Mouse (Mus musculus) heart, embryonic 10.5 days (tissue): ENCODE measurements around the gene Hacd4. TPM values are rescaled to one million over a fixed set of nuclear protein-coding genes. Genes with fewer than 3 reads are reported as not detected.
A peak's percentile ranks its signal among the peaks of the same experiment; 100 is the strongest.

Experiments used
- DNase-seq: peaks from one replicate; pipeline ENCODE4 v3.0.0-alpha.2; 2017; ENCODE audit warnings: low spot score
- H3K27ac ChIP-seq: fragments of 300-500 bp; sonication (generic); 2 replicates; pipeline ENCODE4 v1.5.1; 2016; ENCODE audit warnings: mild to moderate bottlenecking
- H3K27me3 ChIP-seq: fragments of 300-500 bp; sonication (generic); 2 replicates; pipeline ENCODE4 v1.6.1; 2016; ENCODE audit warnings: mild to moderate bottlenecking; ENCODE audit not compliant: poor library complexity, insufficient read depth, severe bottlenecking
- H3K36me3 ChIP-seq: fragments of 300-500 bp; sonication (generic); 2 replicates; pipeline ENCODE4 v1.6.1; 2016; ENCODE audit warnings: mild to moderate bottlenecking, moderate library complexity
- H3K4me1 ChIP-seq: fragments of 300-500 bp; sonication (generic); 2 replicates; pipeline ENCODE4 v1.6.1; 2016; ENCODE audit warnings: mild to moderate bottlenecking
- H3K4me3 ChIP-seq: fragments of 300-500 bp; sonication (generic); 2 replicates; pipeline ENCODE4 v1.5.1; 2016; ENCODE audit warnings: mild to moderate bottlenecking, moderate library complexity
- H3K9me3 ChIP-seq: fragments of 300-500 bp; sonication (generic); 2 replicates; pipeline ENCODE4 v1.6.1; 2016; ENCODE audit warnings: mild to moderate bottlenecking, moderate library complexity
- WGBS: fragments of 180-500 bp; shearing (Covaris S2); methylation state at CpG from one replicate; pipeline ENCODE4 v1.1.7; 2016; 5-methylcytosine and 5-hydroxymethylcytosine counted together
- polyA plus RNA-seq: library from polyadenylated mRNA; unstranded; fragments of >200 nt; fragmentation: Nextera tagmentation; extraction: Ambion mirVana; gene quantifications from 2 replicates; pipeline ENCODE4 v1.2.1, GENCODE M21; 2016

Gene Hacd4
- polyA plus RNA-seq, result 5.5 and 8.2 TPM in 2 replicates

DNA sequence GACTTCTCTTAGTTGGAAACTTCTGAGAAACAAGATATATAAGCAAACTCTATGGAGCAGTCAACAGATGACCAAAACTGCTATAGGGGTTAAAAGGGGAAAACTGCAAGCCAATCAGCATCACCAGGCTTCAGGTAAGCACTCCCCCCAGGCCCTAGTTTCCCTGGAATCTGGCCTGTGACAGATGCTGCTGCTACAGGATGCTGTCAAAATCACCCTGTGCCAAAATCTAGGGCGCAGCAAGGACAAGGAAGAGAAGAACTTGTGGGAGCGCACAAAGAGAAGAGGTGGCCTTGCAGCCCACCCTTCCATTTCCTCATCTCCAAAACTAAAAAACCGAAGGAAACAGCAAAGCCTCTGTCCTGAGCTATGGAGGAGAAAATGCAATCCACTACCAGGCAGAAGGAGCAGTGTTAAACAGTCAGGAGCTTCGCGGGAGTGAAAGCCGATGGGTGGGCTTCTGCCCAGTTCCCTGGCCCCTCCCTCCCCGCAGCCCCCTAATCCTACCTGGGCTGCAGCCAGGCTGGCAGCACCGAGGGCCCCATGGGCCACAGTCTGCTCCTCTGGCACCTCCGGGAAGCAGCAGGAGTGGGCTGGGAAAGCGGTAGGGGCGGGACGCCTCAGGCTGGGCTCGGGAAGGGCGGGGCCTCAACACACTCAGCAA, at the start of gene Hacd4:
Gene Hacd4, minus strand, starts transcription at position 603 of the 664 bp plus-strand sequence.
- Histone ChIP-seq H3K4me1 (peaks cover 29% of the 10 kb centered on the region), H3K27me3 (no peaks in the 10 kb centered on the region), H3K36me3 (no peaks in the 10 kb centered on the region), H3K4me3 (peak within 1 kb of the TSS; percentile 65), H3K27ac (peak within 1 kb of the TSS; percentile 85), H3K9me3 (no peaks in the 10 kb centered on the region)
- DNase-seq, result peak; percentile 85
- 3% methylated on average over 14 of the region's 14 CpGs for WGBS

DNA sequence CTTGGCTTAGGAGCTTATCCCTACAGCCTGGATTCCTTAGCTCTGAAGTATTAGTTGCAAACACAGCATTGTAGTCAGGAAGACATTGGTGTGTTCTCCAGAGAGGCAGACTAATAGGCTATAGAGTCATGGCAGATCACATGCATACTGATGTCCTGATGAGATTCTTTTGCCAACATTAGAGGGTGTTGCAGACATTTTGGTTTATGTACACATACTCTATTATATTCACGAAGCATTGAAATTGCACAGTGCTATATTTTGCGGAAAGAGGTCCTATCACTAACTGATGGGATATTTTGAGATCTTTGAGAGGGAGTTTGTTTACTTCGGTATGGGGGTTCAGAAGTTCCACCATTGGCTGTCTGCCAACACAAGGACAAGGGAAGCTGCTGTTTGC, 49.4 kb upstream of the Hacd4 start:
- DNase-seq, result no peak

DNA sequence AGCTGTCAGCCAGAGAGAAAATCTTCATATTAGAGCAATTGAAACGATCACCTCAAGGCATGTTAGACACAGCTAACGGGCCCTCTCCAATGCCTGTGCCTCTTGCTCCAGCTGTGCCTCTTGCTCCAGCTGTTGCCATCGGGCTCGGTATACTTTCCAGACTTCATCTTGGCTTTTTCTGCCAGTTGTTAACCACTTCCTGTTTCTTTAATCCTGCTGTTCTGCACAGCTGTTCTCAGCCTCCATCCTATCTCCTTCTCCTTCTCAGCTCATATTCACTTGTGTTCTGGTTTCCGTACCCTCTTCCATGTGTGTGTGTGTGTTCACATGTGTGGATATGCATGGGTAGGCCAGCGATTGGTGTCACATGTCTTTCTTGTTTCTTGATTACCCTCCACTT, 41.4 kb upstream of the Hacd4 start:
- no peak overlapping the region for H3K27ac ChIP-seq
- H3K4me3 ChIP-seq, result no peak overlapping the region
- H3K36me3 ChIP-seq, result no peaks in the 10 kb centered on the region
- no peaks in the 10 kb centered on the region for H3K9me3 ChIP-seq
- no peak for DNase-seq
- H3K4me1 ChIP-seq, result peaks cover 12% of the 10 kb centered on the region
- WGBS, result 76% methylated on average over 6 of the region's 6 CpGs
- H3K27me3 ChIP-seq, result no peaks in the 10 kb centered on the region

More for the DNA sequence above, 49.4 kb upstream of the Hacd4 start:
- Histone ChIP-seq H3K9me3 (no peaks in the 10 kb centered on the region), H3K4me1 (no peaks in the 10 kb centered on the region), H3K36me3 (no peaks in the 10 kb centered on the region), H3K27me3 (no peaks in the 10 kb centered on the region), H3K4me3 (no peak overlapping the region), H3K27ac (no peak overlapping the region)
- 78% methylated on average over 3 of the region's 3 CpGs for WGBS

DNA sequence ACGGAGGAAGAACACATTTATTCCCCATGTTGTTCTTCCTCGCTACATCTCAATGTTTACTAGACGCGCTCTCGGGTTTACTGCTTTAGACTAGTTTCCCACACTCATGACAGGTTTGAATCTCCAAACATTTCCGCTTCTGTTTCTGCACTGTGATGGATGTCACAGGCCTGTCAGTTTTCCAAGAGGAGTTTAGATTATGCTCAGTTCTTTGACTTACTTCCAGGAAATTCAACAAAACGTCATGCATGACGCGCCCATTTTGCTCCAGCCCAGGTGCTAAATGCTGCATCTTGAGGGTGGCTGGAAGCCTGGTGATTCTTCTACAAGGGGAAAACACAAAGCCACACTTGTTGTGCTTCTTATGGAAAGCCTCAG, 40.1 kb upstream of the Hacd4 start:
- Histone ChIP-seq H3K27me3 (no peaks in the 10 kb centered on the region), H3K4me1 (peaks cover 12% of the 10 kb centered on the region), H3K36me3 (no peaks in the 10 kb centered on the region), H3K4me3 (no peak overlapping the region), H3K27ac (no peak overlapping the region), H3K9me3 (no peaks in the 10 kb centered on the region)
- no peak for DNase-seq
- WGBS, result 90% methylated on average over 9 of the region's 9 CpGs

DNA sequence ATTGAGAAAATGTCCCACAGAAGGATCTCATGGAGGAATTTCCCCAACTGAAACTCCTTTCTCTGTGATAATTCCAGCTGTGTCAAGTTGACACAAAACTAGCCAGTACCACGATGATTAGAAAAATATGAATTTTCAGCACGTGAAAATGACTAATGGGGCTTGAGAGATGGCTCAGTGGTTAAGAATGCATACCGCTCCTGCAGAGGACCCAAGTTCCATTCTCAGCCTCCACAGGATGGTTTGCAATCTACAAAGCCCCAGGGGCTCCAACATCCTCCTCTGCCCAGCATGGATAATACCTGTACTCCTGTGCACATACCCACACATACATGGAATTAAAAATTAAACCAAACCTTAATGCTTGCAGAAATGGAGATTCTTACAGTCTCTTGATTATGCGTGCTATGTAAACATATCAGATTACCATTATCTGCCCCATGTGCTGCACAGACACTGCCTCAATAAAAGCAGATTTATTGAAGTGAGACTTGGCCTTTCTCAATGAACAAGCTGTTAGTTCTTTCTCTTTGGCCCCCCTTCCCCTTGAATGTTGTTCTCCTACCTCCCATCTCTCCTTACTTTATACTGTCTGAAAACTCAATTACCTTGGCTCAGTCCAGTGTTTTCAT, 39.6 kb upstream of the Hacd4 start:
- Histone ChIP-seq H3K4me1 (peaks cover 12% of the 10 kb centered on the region), H3K27ac (no peak overlapping the region), H3K9me3 (no peaks in the 10 kb centered on the region), H3K27me3 (no peaks in the 10 kb centered on the region), H3K4me3 (no peak overlapping the region), H3K36me3 (no peaks in the 10 kb centered on the region)
- DNase-seq, result no peak
- whole genome bisulfite sequencing, result 81% methylated on average over 4 of the region's 4 CpGs

DNA sequence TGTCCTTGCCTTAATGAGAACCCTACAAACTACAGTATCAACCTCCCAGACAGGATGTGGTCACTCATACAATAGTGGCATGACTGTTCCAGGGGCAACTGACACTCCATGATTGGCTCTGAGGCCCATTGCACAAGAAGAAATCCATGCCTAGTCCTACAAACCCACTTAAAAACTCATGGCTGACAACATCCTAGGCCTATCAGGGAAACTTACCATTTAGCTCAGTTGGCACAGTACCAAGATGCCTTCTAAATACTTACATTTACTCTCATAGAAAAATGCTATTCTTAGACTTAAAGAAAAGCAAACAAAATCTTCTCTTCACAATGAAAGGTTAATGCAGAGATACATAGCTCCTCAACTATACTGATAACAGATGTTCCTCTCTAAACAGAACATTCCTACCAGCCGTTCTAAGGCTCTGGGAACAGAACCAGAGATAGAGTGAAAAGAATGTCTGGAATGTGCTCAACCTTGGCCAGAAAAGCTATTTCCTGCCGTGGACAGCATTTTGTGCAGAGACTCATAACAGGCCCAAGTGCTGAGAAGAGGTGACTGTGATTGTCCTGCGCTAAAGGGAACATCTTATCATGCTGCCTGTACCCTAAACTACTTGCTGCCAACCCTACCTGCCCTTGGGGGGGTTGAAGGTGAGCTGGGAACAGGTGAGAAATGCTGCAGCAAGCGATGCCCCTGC, 37.9 kb upstream of the Hacd4 start:
- Histone ChIP-seq H3K27ac (0 out of 2 replicates have a peak overlapping the region, but pooled peaks have one; percentile 16), H3K4me3 (no peak overlapping the region), H3K27me3 (no peaks in the 10 kb centered on the region), H3K4me1 (peaks cover 12% of the 10 kb centered on the region), H3K9me3 (no peaks in the 10 kb centered on the region), H3K36me3 (no peaks in the 10 kb centered on the region)
- no peak for DNase-seq
- WGBS, result 31% methylated on average over 4 of the region's 4 CpGs

DNA sequence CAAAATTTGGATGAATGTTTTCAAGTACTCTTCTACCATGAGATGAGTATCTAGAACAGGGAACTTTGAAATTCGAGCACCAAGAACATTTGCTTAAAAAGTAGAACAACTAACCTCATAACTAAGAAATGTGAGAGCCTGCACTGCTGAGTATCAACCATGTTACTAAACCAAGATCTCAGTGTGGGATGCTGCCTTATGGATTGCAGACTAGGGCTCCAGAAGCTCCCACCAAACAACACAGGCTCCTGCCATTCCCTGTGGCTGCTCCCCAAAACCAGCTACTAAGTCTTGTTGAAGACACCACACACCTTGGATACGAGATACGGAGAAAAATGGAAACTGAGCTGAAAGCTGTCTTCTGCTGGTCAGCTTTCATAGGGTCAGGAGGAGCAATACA, 37.4 kb upstream of the Hacd4 start:
- Histone ChIP-seq H3K9me3 (no peaks in the 10 kb centered on the region), H3K36me3 (no peaks in the 10 kb centered on the region), H3K4me1 (peaks cover 12% of the 10 kb centered on the region), H3K27me3 (no peaks in the 10 kb centered on the region), H3K4me3 (no peak overlapping the region), H3K27ac (no peak overlapping the region)
- 87% methylated on average over 3 of the region's 3 CpGs for WGBS
- no peak for DNase-seq

DNA sequence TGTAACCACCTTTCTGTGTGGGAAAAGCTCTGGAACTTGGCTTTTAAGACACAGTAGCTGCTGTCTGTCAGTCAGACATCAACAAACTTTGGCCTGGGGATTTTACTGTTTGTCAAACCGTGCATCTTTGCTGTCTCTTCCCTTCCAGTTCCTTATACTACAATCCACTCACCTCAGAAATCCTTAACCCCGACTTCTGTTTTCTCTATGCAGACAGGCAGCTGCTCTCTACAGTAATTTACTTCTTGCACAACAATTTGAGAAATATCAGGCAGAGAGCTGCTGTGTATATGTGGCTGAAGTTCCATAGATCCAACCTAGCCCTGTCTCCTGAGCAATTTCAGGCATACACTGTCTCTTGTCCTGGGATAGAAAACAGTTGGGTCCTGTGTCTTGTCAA, 32.8 kb upstream of the Hacd4 start:
- Histone ChIP-seq H3K36me3 (no peaks in the 10 kb centered on the region), H3K9me3 (no peaks in the 10 kb centered on the region), H3K27me3 (no peaks in the 10 kb centered on the region), H3K4me3 (no peak overlapping the region), H3K4me1 (peaks cover 5% of the 10 kb centered on the region; the same call in 1 of the 2 replicates), H3K27ac (no peak overlapping the region)
- WGBS, result 69% methylated on average over 2 of the region's 2 CpGs
- DNase-seq, result no peak

DNA sequence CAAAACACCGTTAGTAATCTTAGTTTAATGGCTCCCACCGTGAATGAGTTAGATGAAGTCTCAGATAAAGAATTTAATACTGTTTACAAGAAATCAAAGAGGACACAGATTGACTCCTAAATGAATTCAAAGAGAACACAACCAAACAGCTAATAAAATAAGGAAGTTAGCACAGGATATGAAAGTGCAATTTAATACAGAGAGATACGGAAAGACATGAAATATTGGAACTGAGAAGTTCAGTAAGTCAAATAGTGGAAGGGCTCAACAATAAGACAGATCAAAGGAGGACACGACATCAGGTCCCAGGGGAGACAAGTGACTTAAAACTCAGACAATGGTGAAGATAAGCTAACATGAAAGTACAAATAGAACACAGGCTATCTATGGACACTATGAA, 25.8 kb upstream of the Hacd4 start:
- 0 out of 2 replicates have a peak, but pooled peaks cover 5% of the 10 kb centered on the region for H3K4me1 ChIP-seq
- 73% methylated on average over 4 of the region's 4 CpGs for WGBS
- H3K27me3 ChIP-seq, result no peaks in the 10 kb centered on the region
- DNase-seq, result no peak
- no peak overlapping the region for H3K4me3 ChIP-seq
- no peaks in the 10 kb centered on the region for H3K36me3 ChIP-seq
- H3K9me3 ChIP-seq, result no peaks in the 10 kb centered on the region
- no peak overlapping the region for H3K27ac ChIP-seq

DNA sequence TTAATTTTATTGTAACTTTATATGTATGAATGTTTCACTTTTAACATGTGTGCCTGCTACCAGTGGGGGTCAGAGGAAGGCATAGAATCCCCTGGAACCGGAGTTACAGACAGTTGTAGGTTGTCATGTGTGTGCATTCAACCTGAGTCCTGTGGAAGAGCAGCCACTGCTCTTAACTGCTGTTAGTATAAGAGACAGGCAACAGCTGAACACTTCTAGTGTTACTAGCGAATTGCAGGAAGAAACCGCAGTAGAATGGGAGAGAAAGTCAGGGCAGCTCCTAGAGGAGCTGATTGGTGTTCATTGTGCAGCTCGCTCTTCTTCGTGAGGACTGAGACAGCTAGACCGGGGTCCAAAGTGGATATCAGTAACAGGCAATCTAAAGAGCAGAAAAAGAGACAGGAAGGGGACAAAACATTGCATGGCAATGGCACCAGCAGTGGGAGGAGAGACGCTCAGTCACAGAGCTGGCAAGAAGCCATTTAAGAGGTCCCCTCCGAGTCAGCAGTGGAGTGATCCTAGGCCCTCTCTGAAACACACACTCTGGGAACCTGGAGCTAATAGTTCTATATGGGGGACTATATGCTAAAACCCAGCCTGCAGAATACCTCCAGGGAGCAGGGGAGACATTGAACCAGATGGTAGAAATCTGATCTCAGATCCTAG, 24.4 kb upstream of the Hacd4 start:
- 67% methylated on average over 8 of the region's 8 CpGs for WGBS
- DNase-seq, result no peak

DNA sequence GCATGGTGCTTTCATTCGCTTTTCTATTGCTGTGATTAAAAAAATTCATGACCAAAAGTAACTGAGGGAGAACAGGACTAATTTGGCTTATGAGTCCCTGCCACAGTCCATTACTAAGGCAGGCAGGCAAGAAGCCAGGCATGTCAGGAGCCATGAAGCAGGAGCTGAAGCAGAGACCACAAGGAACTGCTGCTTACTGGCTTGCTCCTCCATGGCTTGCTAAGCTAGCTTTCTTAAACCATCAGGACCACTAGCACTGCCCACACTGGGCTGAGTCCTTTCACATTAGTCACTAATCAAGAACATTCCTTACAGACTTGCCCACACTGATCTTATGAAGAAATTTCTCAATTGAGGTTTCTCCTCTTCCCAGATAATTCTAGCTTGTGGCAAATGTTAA, 23.8 kb upstream of the Hacd4 start:
- Histone ChIP-seq H3K36me3 (no peaks in the 10 kb centered on the region), H3K4me1 (0 out of 2 replicates have a peak, but pooled peaks cover 5% of the 10 kb centered on the region)
- 85% methylated on average over 1 of the region's 1 CpGs for WGBS

More for the DNA sequence above, 24.4 kb upstream of the Hacd4 start:
- no peaks in the 10 kb centered on the region for H3K9me3 ChIP-seq
- H3K36me3 ChIP-seq, result no peaks in the 10 kb centered on the region
- no peak overlapping the region for H3K27ac ChIP-seq
- H3K27me3 ChIP-seq, result no peaks in the 10 kb centered on the region
- 0 out of 2 replicates have a peak, but pooled peaks cover 5% of the 10 kb centered on the region for H3K4me1 ChIP-seq
- H3K4me3 ChIP-seq, result no peak overlapping the region

DNA sequence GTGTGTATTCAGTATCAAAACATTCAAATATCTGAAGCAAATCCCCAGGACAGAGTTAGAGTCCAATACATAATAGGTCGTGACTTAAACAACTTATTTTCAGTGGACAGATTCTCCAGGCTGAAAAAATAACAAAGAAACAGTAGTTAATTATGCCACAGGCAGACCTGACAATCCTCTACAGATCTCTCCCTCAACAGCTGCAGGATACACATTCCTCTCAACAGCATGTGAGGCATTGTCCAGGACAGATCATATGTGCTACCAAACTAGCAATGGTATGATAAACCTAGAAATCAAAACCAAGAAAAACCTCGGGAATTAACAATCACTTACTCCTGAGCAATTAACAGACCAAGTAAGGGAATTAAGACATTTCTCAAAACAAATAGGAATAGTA, 22.6 kb upstream of the Hacd4 start:
- no peak overlapping the region for H3K4me3 ChIP-seq
- no peaks in the 10 kb centered on the region for H3K9me3 ChIP-seq
- 0 out of 2 replicates have a peak, but pooled peaks cover 5% of the 10 kb centered on the region for H3K4me1 ChIP-seq
- 69% methylated on average over 2 of the region's 2 CpGs for WGBS
- no peaks in the 10 kb centered on the region for H3K27me3 ChIP-seq
- H3K27ac ChIP-seq, result no peak overlapping the region
- H3K36me3 ChIP-seq, result no peaks in the 10 kb centered on the region
- DNase-seq, result no peak

More for the DNA sequence above, 23.8 kb upstream of the Hacd4 start:
- no peak overlapping the region for H3K4me3 ChIP-seq
- H3K9me3 ChIP-seq, result no peaks in the 10 kb centered on the region
- no peak overlapping the region for H3K27ac ChIP-seq
- no peak for DNase-seq
- H3K27me3 ChIP-seq, result no peaks in the 10 kb centered on the region

DNA sequence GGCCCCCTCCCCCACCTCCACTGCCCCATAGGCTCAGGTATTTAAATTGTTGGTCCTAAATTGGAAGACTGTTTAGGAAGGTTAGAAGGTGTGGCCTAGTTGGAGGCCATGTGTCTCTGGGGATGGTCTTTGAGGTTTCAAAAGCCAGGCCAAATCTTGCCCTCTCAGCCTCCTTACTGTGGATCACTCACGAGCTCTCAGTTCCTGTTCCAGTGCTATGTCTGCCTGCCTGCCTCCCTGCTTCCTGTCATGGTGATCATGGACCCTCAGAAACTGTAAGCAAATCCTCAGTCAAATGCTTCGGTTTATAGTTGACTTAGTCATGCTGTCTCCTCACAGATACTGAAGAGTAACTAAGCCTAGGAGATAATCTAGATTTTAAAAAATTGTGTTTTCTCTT, 19.9 kb upstream of the Hacd4 start:
- H3K36me3 ChIP-seq, result no peaks in the 10 kb centered on the region
- H3K4me3 ChIP-seq, result no peak overlapping the region
- 64% methylated on average over 2 of the region's 2 CpGs for WGBS
- H3K27ac ChIP-seq, result no peak overlapping the region
- no peaks in the 10 kb centered on the region for H3K27me3 ChIP-seq
- no peak for DNase-seq
- no peaks in the 10 kb centered on the region for H3K9me3 ChIP-seq
- 0 out of 2 replicates have a peak, but pooled peaks cover 5% of the 10 kb centered on the region for H3K4me1 ChIP-seq
